Mouse (Mus musculus) left cerebral cortex, postnatal 36 days (tissue): ENCODE data around the gene Chn1. TPM values are rescaled to one million over a fixed set of nuclear protein-coding genes. Genes with fewer than 3 reads are reported as not detected.

ENCODE experiments used
- DNase-seq, 2 experiments: peaks; one replicate each; pipeline ENCODE4 v3.0.0; 2021 to 2022; ENCODE audit warnings: low spot score in 2 of 2, mixed read lengths in 1 of 2
- intact Hi-C: fragments of 180-260 bp; cut with DNase I; formaldehyde crosslinking; loops from one replicate; pipeline ENCODE4 v1.15.1; 2025
- total RNA-seq, 2 experiments: library from RNA; stranded (reverse); gene quantifications; 2 replicates each; pipeline ENCODE4 v1.2.3; 2021

The Chn1 gene
- total RNA-seq, 2 experiments from 2014 or later, result 1,550 to 1,610 TPM

- DNase-seq, result peak; percentile 86 to 87
- intact Hi-C loops, result loop anchor here (10.0 kb wide), 1 partner anchor 322 kb away; the partner anchor contains the start of gene Atf2
Measured at GRCm38 (mm10) chr2:73572539-73573372, 202.4 kb downstream of the Chn1 start.

- no peak for DNase-seq
- intact Hi-C loops, result loop anchor here (10.0 kb wide), 1 partner anchor 323 kb away; the partner anchor contains the start of gene Atf2
Measured at GRCm38 (mm10) chr2:73571901-73572300, 203.2 kb downstream of the Chn1 start.

- intact Hi-C loops, result loop anchor here (10.0 kb wide), 1 partner anchor 323 kb away; the partner anchor contains the start of gene Atf2
- no peak for DNase-seq
Measured at GRCm38 (mm10) chr2:73571304-73571703, 203.8 kb downstream of the Chn1 start.

- DNase-seq, result no peak
- intact Hi-C loops, result no loop called here
Measured at GRCm38 (mm10) chr2:73566989-73567605, 208.0 kb downstream of the Chn1 start.

- no peak for DNase-seq
- intact Hi-C loops, result no loop called here
Measured at GRCm38 (mm10) chr2:73566162-73566561, 209.0 kb downstream of the Chn1 start.

GRCm38 (mm10) chr2:73563690-73564089, 211.5 kb downstream of the Chn1 start:
- no peak for DNase-seq
- intact Hi-C loops, result no loop called here

GRCm38 (mm10) chr2:73562656-73563055, 212.5 kb downstream of the Chn1 start:
- intact Hi-C loops, result no loop called here
- DNase-seq, result no peak

GRCm38 (mm10) chr2:73561665-73562063, 213.5 kb downstream of the Chn1 start:
- no peak for DNase-seq
- intact Hi-C loops, result no loop called here

GRCm38 (mm10) chr2:73560899-73561664, 214.1 kb downstream of the Chn1 start:
- DNase-seq, result no peak
- intact Hi-C loops, result no loop called here

Other genes with a start within 250 kb of the Chn1 start
- gene Wipf1, start 245.6 kb downstream of the Chn1 start, total RNA-seq, result 1 to 10 TPM; 7.7 to 8.2 TPM
- under 1 TPM; 0.09 to 0.10 TPM for gene Chrna1, start 195.0 kb downstream of the Chn1 start, total RNA-seq
- gene Atf2, start 117.3 kb upstream of the Chn1 start, total RNA-seq, result 100 to 1,000 TPM; 157 to 161 TPM
- 100 to 1,000 TPM; 501 to 523 TPM for gene Atp5g3, start 136.0 kb upstream of the Chn1 start, total RNA-seq